Mouse (Mus musculus) lung, postnatal 0 days (tissue): Measurements from ENCODE around the gene Slc29a1.

Source experiments
- CTCF ChIP-seq: IDR thresholded peaks from 2 replicates; pipeline ENCODE4 v1.5.1; 2016; ENCODE audit warnings: antibody characterized with exemption, mild to moderate bottlenecking
- EP300 ChIP-seq: IDR thresholded peaks from 2 replicates; pipeline ENCODE4 v1.6.1; 2016; ENCODE audit warnings: antibody characterized with exemption, mild to moderate bottlenecking, control low read depth

- 0 out of 2 replicates have a peak, but pooled peaks have one; percentile 10 for TF ChIP-seq CTCF
- TF ChIP-seq EP300 = peak; percentile 26; the same call in 1 of the 2 replicates
Observed at GRCm38 (mm10) chr17:45572103-45573086, 27.0 kb downstream of the Slc29a1 start.
